Mouse (Mus musculus) effector memory CD4-positive, alpha-beta T cell, adult 5 months (primary cell): ENCODE data around the gene A730046J19Rik. TPM values are rescaled to one million over a fixed set of nuclear protein-coding genes. Genes with fewer than 3 reads are reported as not detected.

Experiments
- polyA plus RNA-seq: library from polyadenylated mRNA; unstranded; fragments of 100-300 nt; shearing (Covaris generic); gene quantifications from one replicate; pipeline ENCODE4 v1.2.1, GENCODE M21; 2017

The A730046J19Rik gene
- polyA plus RNA-seq = not detected

GRCm38 (mm10) chrX:144153523-144153922 lies at the start of gene A730046J19Rik:
TSS of gene A730046J19Rik (plus strand) at chrX:144153695.

Other genes starting within 250 kb of the A730046J19Rik start
- not detected for gene Dcx, start 220.4 kb upstream of the A730046J19Rik start, polyA plus RNA-seq
- 10.1 TPM for gene Alg13, start 164.1 kb downstream of the A730046J19Rik start, polyA plus RNA-seq